Mouse (Mus musculus): ENCODE measurements around the gene Skp2. TPM values are rescaled to one million over a fixed set of nuclear protein-coding genes. Genes with fewer than 3 reads are reported as not detected.

Gene Skp2
- 5.2 TPM for polyA plus RNA-seq (2014; fragmentation: Illumina TruSeq; extraction: RNeasy Lipid Tissue Mini Kit (QIAGEN cat#74804); ENCODE audit: low read depth, low replicate concordance)

GRCm38 (mm10) chr15:9155325-9155724, at the start of gene Skp2:
Skp2 (minus strand) TSS chr15:9155425.

GRCm38 (mm10) chr15:9140252-9140680, 15.0 kb downstream of the Skp2 start, which contains the start of gene Lmbrd2:
Lmbrd2 (plus strand) TSS chr15:9140550.

GRCm38 (mm10) chr15:9070912-9071555, 84.2 kb downstream of the Skp2 start, which contains the start of gene Nadk2:
Nadk2 (plus strand) TSS chr15:9071260.

Other genes with a start within 250 kb of the Skp2 start
- gene Ranbp3l, start 187.5 kb downstream of the Skp2 start, polyA plus RNA-seq (2014; fragmentation: Illumina TruSeq; extraction: RNeasy Lipid Tissue Mini Kit (QIAGEN cat#74804); ENCODE audit: low read depth, low replicate concordance): 2.9 TPM
- gene Nadk2, start 84.2 kb downstream of the Skp2 start, polyA plus RNA-seq (2014; fragmentation: Illumina TruSeq; extraction: RNeasy Lipid Tissue Mini Kit (QIAGEN cat#74804); ENCODE audit: low read depth, low replicate concordance): 32.4 TPM
- gene Lmbrd2, start 14.9 kb downstream of the Skp2 start, polyA plus RNA-seq (2014; fragmentation: Illumina TruSeq; extraction: RNeasy Lipid Tissue Mini Kit (QIAGEN cat#74804); ENCODE audit: low read depth, low replicate concordance): 11.7 TPM
- 0.65 TPM for gene Ugt3a1, start 121.5 kb upstream of the Skp2 start, polyA plus RNA-seq (2014; fragmentation: Illumina TruSeq; extraction: RNeasy Lipid Tissue Mini Kit (QIAGEN cat#74804); ENCODE audit: low read depth, low replicate concordance)
- 0.29 TPM for gene Ugt3a2, start 180.1 kb upstream of the Skp2 start, polyA plus RNA-seq (2014; fragmentation: Illumina TruSeq; extraction: RNeasy Lipid Tissue Mini Kit (QIAGEN cat#74804); ENCODE audit: low read depth, low replicate concordance)

All from adipose tissue, adult 10 weeks (tissue).